In genomic region chr19:16773237-16774016, GRCm38 (mm10) we compare ENCODE assay signal across 9 mouse cellular contexts. TPM values are rescaled to one million over a fixed set of nuclear protein-coding genes. Genes with fewer than 3 reads are reported as not detected.
DNase-seq lines count a peak whose midpoint lies in the region; ATAC-seq and TF ChIP-seq lines count a peak whose summit lies in the region.
"Had no signal": no experiment of that assay in that cellular context is flagged by ENCODE, and none has a peak within 500 bp of the region (broad histone marks: within the 10 kb centered on the region; RNA-seq: fewer than 3 reads in every experiment).

No protein-coding gene starts in this region.

- no peak overlapping the region for H3K4me2 ChIP-seq in hindbrain, postnatal 0 days (ENCODE audit: low read depth, low read length)
- H3K4me2 ChIP-seq in hindbrain, embryonic 12.5 days (replicated peaks): no peak overlapping the region
- peak overlapping the region; percentile 44 for H3K4me2 ChIP-seq in lung, postnatal 0 days (replicated peaks; ENCODE audit: low read depth, low read length)
- H3K4me2 ChIP-seq in forebrain, embryonic 16.5 days (ENCODE audit: low read length): no peak overlapping the region
- H3K4me2 ChIP-seq: limb, embryonic 13.5 days had no signal

- WGBS in hindbrain, postnatal 0 days: 68% methylated on average over 11 of the region's 11 CpGs
- WGBS in hindbrain, embryonic 12.5 days: 71% methylated on average over 11 of the region's 11 CpGs
- 49% methylated on average over 11 of the region's 11 CpGs for WGBS in lung, postnatal 0 days
- WGBS in forebrain, embryonic 16.5 days: 61% methylated on average over 11 of the region's 11 CpGs

- no peak overlapping the region for H3K4me3 ChIP-seq in hindbrain, postnatal 0 days (ENCODE audit: low read length)
- no peak overlapping the region for H3K4me3 ChIP-seq in hindbrain, embryonic 12.5 days
- H3K4me3 ChIP-seq in lung, postnatal 0 days (ENCODE audit: low read depth, low read length): peak overlapping the region; percentile 24; the same call in 1 of the 2 replicates
- no peak overlapping the region for H3K4me3 ChIP-seq in forebrain, embryonic 16.5 days (replicated peaks; ENCODE audit: low read length)
- H3K4me3 ChIP-seq: limb, embryonic 13.5 days had no signal

- no peak overlapping the region for H3K27ac ChIP-seq in hindbrain, postnatal 0 days
- no peak overlapping the region for H3K27ac ChIP-seq in hindbrain, embryonic 12.5 days
- H3K27ac ChIP-seq in lung, postnatal 0 days (ENCODE audit: low read length): peak overlapping the region; percentile 43
- no peak overlapping the region for H3K27ac ChIP-seq in forebrain, embryonic 16.5 days (ENCODE audit: low read length)
- H3K27ac ChIP-seq: limb, embryonic 13.5 days had no signal

- no peaks in the 10 kb centered on the region for H3K27me3 ChIP-seq in hindbrain, postnatal 0 days (ENCODE audit: insufficient read depth, low read length)
- no peaks in the 10 kb centered on the region for H3K27me3 ChIP-seq in hindbrain, embryonic 12.5 days
- no peaks in the 10 kb centered on the region for H3K27me3 ChIP-seq in lung, postnatal 0 days (replicated peaks; ENCODE audit: insufficient read depth, low read length)
- H3K27me3 ChIP-seq in forebrain, embryonic 16.5 days (replicated peaks; ENCODE audit: control insufficient read depth, insufficient read depth, low read length): no peaks in the 10 kb centered on the region
- H3K27me3 ChIP-seq: limb, embryonic 13.5 days had no signal

- no peaks in the 10 kb centered on the region for H3K4me1 ChIP-seq in hindbrain, postnatal 0 days (ENCODE audit: insufficient read depth, low read length)
- no peaks in the 10 kb centered on the region for H3K4me1 ChIP-seq in hindbrain, embryonic 12.5 days
- no peaks in the 10 kb centered on the region for H3K4me1 ChIP-seq in lung, postnatal 0 days (ENCODE audit: insufficient read depth, low read depth, low read length)
- no peaks in the 10 kb centered on the region for H3K4me1 ChIP-seq in forebrain, embryonic 16.5 days (replicated peaks; ENCODE audit: control insufficient read depth, insufficient read depth, low read length)

- no peak overlapping the region for H3K9ac ChIP-seq in hindbrain, postnatal 0 days (replicated peaks; ENCODE audit: low read length)
- H3K9ac ChIP-seq in hindbrain, embryonic 12.5 days: no peak overlapping the region
- H3K9ac ChIP-seq in lung, postnatal 0 days (replicated peaks; ENCODE audit: low read depth): no peak overlapping the region
- no peak overlapping the region for H3K9ac ChIP-seq in forebrain, embryonic 16.5 days (replicated peaks; ENCODE audit: low read depth, low read length)
- H3K9ac ChIP-seq: limb, embryonic 13.5 days had no signal

- H3K9me3 ChIP-seq in hindbrain, postnatal 0 days (ENCODE audit: low read length): no peaks in the 10 kb centered on the region
- H3K9me3 ChIP-seq in hindbrain, embryonic 12.5 days (replicated peaks): no peaks in the 10 kb centered on the region
- no peaks in the 10 kb centered on the region for H3K9me3 ChIP-seq in lung, postnatal 0 days (ENCODE audit: low read length)
- no peaks in the 10 kb centered on the region for H3K9me3 ChIP-seq in forebrain, embryonic 16.5 days (ENCODE audit: control insufficient read depth, low read length)
- H3K9me3 ChIP-seq: limb, embryonic 13.5 days had no signal

- no peak for TF ChIP-seq EP300 in lung, postnatal 0 days (IDR thresholded peaks at IDR 0.05)

- ATAC-seq in hindbrain, postnatal 0 days: no peak
- ATAC-seq in hindbrain, embryonic 12.5 days (ENCODE audit: low FRiP score): no peak
- ATAC-seq in lung, postnatal 0 days: peak; percentile 30; the same call in 1 of the 2 replicates
- no peak for ATAC-seq in forebrain, embryonic 16.5 days

- peak; percentile 38 for TF ChIP-seq CTCF in hindbrain, postnatal 0 days (IDR thresholded peaks at IDR 0.05; ENCODE audit: low read depth)
- peak; percentile 51 for TF ChIP-seq CTCF in lung, postnatal 0 days (IDR thresholded peaks at IDR 0.05)

- H3K36me3 ChIP-seq in hindbrain, postnatal 0 days (ENCODE audit: insufficient read depth, low read length): no peaks in the 10 kb centered on the region
- no peaks in the 10 kb centered on the region for H3K36me3 ChIP-seq in hindbrain, embryonic 12.5 days
- no peaks in the 10 kb centered on the region for H3K36me3 ChIP-seq in lung, postnatal 0 days (ENCODE audit: insufficient read depth, low read length)
- H3K36me3 ChIP-seq in forebrain, embryonic 16.5 days (ENCODE audit: control insufficient read depth, insufficient read depth): no peaks in the 10 kb centered on the region
- H3K36me3 ChIP-seq: limb, embryonic 13.5 days had no signal

- peak; percentile 39 for DNase-seq in hindbrain, postnatal 0 days (ENCODE audit: low spot score)
- DNase-seq in A20 (ENCODE audit: low read depth, low spot score): peak; percentile 84
- peak; percentile 34 for DNase-seq in NIH3T3 (ENCODE audit: low read depth)
- DNase-seq in lung, postnatal 0 days (ENCODE audit: low spot score): peak; percentile 49
- DNase-seq in urinary bladder, postnatal 36 days (ENCODE audit: low spot score in 2 of 2): no peak
- no peak for DNase-seq in cerebellum, postnatal 25 days

RNA-seq across cellular contexts. Expression of gene Vps13a, which starts 7.3 kb away (rescaled TPM):
- 9.1 and 13.1 TPM in 2 replicates for total RNA-seq in hindbrain, postnatal 0 days (2014; rRNA removed)
- 8.1 and 8.2 TPM in 2 replicates for polyA plus RNA-seq in hindbrain, postnatal 0 days (2015; fragmentation: Nextera tagmentation; extraction: Ambion mirVana)
- polyA plus RNA-seq in hindbrain, embryonic 12.5 days (2016; fragmentation: Nextera tagmentation; extraction: Ambion mirVana): 10.6 and 10.7 TPM in 2 replicates
- polyA plus RNA-seq in lung, postnatal 0 days (2015; fragmentation: Nextera tagmentation; extraction: Ambion mirVana): 8.2 and 10.6 TPM in 2 replicates
- 7.7 and 9.3 TPM in 2 replicates for polyA plus RNA-seq in forebrain, embryonic 16.5 days (2015; fragmentation: Nextera tagmentation; extraction: Ambion mirVana)

Comparison
In these comparisons a context has a peak if more than half of its experiments do, and no peak if none do; other contexts are left out.
1. DNase-seq: peak in hindbrain, postnatal 0 days (single experiment), A20 (single experiment), NIH3T3 (single experiment) and lung, postnatal 0 days (single experiment); none in urinary bladder, postnatal 36 days (0 of 2) and cerebellum, postnatal 25 days (0 of 2).